Mouse (Mus musculus) brown adipose tissue, adult 24 weeks (tissue): ENCODE measurements at regions not wholly inside any gene's neighbourhood (a gene's known extent, or its start where the extent isn't known, plus 50 kb on each side); places are given as distances from the start of the nearest gene placed in this dataset.
A peak's percentile ranks its signal among the peaks of the same experiment; 100 is the strongest.

Experiments used
- H3K27ac ChIP-seq: fragments of 200-500 bp; replicated peaks from 2 replicates; pipeline ENCODE4 v1.5.1; 2012; ENCODE audit warnings: low read depth, mild to moderate bottlenecking, low read length
- H3K4me1 ChIP-seq: fragments of 200-500 bp; 2 replicates; pipeline ENCODE4 v1.6.1; 2012; ENCODE audit warnings: low read length, mixed read lengths; ENCODE audit not compliant: control insufficient read depth, insufficient read depth, insufficient read length
- H3K4me3 ChIP-seq: fragments of 200-500 bp; 2 replicates; pipeline ENCODE4 v1.5.1; 2012; ENCODE audit warnings: low read depth, mild to moderate bottlenecking, low read length, moderate library complexity; ENCODE audit not compliant: insufficient read depth

DNA sequence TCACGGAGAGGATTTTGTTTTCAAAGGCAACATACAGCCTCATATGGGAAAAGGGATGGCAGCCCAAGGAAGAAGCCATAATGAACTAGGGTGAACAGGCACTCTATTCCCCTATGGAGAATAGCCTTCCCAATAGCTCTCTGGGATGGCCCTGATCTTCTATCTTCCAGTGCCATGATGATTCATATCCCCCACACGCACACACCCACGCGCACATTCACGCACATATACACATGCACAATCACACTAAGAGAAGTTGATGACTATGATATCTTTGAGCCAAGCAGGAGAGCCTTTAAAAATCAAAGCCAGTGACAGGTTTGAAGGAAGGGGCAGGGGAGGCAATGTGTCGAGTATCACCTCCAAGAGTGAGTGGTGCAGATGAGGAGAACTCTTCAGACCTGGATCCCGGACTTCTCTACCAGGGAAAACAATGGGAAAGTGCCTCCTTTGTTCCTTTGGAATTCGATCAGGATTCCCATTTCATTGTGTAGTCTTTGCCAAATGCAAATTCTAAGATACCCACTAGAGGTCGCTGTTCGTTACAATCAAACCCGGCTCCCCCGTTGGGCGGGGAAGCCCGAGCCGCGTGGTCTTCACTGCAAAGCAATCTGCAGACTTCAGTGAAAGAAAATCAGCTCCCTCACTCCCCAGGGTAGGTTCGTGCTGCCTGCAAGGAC is 76.0 kb upstream of the Ccn6 start:
- H3K27ac ChIP-seq: no peak overlapping the region
- no peak overlapping the region for H3K4me3 ChIP-seq
- peaks cover 5% of the 10 kb centered on the region; the same call in 1 of the 2 replicates for H3K4me1 ChIP-seq

DNA sequence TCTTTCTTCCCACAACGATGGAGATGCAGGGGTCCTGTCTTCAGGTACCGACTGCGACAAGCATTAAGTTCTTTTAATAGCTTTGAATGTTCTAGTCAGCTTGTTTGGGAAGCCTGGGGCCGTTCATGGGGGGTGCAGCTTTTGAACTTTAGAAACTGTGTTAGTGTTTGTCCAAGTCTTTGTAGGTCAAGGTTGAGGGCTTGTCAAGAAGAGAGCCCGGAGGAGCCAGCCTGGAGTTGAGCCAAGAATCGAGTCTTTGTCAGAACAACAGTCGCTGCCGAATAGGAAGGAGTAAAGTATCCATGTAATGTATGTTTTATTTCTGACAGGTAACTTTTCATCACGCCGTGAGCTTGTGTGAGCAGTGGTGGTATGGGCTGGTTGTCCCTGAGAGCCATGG is 75.0 kb upstream of the Ccn6 start:
- Histone ChIP-seq H3K4me1 (peaks cover 5% of the 10 kb centered on the region; the same call in 1 of the 2 replicates), H3K27ac (no peak overlapping the region), H3K4me3 (peak overlapping the region; percentile 40)

DNA sequence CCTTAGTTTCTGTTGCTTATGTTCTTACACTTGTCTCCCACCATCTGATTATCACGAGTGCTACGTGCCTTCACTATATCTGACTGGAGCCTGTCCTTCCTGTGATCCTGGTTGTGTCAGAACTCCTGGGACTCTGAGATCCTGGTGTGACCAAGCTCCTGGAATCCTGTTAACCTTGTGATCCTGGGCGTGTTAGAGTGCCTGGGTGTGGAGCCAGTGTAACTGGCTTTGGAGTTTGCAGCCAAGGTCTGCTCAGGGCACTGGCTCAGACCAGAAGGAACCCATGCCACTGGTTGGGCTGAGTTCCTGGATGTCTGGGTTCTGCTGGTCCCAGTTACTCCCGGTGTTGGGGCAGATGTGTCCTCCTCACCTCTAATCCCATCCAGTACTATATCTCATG is 74.0 kb upstream of the Ccn6 start:
- H3K4me1 ChIP-seq: peaks cover 5% of the 10 kb centered on the region; the same call in 1 of the 2 replicates
- no peak overlapping the region for H3K4me3 ChIP-seq
- H3K27ac ChIP-seq: no peak overlapping the region

DNA sequence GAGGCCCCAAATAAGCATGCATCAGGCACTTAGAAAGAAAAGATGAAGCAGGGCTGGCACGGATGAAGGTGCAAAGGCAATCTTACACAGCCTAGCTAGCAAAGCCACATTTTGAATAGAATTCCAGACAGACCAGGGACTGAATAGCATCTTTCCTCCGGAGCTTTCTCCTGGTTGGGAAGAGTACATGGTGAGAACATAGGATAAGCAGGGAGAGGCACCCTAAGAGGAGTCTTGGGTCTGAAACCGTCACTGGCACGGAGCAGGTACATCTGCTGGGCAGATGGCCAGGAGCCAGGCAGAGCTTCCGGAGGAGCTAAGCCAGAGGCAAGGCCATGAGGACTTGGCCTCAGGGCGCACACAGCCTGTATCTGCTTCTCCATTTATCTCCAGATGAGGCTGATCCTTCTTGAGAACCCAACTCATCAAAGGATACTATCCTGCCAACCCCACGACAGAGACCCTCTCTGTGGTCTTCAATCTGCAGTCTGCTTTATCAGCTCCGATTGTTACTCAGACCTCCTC is 70.4 kb upstream of the Ccn6 start:
- H3K27ac ChIP-seq: no peak overlapping the region
- H3K4me1 ChIP-seq: peaks cover 5% of the 10 kb centered on the region; the same call in 1 of the 2 replicates
- H3K4me3 ChIP-seq: no peak overlapping the region

DNA sequence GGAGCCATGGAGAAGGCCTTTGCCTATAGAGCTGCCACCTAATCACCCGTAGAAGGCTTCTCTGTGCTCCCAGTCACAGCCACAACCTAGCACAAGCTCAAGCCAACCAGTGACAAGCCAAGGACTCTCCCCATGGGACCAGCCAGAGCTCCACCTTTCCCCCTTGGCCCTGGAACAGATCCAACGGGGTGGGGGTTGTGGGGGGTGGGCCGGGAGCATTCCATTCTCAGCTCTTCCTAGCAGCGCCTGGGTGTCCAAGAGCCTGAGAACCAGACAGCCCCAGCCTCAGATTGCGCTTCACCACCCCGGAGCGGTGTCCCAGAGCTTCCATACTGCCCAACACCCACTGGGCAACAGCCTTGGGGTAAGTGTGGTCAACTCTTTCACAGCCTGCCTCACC is 69.6 kb upstream of the Ccn6 start:
- Histone ChIP-seq H3K4me3 (no peak overlapping the region), H3K4me1 (no peaks in the 10 kb centered on the region), H3K27ac (no peak overlapping the region)

DNA sequence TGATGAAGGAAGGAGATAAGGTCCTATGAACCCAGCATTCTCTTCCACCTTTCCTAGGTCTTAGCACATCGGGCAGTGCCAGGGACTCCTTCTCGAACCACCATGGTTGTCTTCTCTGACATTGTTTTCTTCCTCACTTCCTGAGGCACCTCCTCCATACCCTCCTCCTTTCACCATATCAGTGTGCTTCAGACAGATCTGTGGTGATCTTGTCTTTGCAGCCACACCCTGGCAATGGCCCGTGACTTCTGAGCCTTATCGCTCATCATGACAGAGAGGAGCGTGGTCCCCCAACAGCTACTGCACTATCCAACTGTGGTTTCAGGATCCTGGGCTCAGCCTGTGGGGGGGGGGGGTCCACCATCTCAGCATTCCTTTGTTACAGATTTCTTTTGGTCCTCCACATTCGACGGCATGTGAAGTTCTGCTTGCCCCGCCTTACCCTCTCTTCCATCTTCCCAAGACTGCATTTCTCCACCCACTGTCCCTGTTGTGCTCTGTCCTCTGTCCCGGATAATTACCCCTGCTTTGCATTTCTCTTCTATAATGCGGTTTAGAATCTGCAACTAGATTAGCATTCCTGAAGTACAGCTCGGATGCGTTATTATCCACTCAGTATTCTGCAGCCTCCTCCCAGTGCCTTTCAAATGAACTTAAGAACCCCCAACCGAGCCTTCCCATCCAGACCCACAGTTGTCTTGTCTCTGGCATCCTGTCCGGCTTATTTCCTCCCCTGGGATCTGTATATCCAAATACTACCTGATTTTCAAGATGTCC is 67.2 kb upstream of the Ccn6 start:
- no peak overlapping the region for H3K27ac ChIP-seq
- H3K4me1 ChIP-seq: no peaks in the 10 kb centered on the region
- H3K4me3 ChIP-seq: no peak overlapping the region

DNA sequence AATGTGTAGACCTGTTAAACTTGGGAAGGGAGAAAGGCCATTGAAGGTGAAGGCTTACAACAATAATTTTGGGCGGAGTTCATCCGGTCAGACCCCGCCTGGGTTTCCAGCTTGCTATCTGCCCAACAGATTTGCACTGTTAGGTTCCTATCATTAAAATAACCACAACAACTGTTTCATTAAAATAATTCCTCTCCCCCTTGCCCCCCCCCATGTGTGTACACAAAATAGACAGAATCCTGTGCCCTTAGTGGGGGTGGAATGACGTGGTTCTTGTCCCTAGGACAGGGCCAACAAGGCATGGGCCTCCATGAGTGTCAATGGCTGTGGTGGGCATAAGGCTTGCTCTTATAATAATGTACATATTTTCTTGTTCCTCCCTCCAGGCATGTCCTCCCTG is 65.6 kb upstream of the Ccn6 start:
- Histone ChIP-seq H3K27ac (no peak overlapping the region), H3K4me1 (no peaks in the 10 kb centered on the region), H3K4me3 (no peak overlapping the region)

DNA sequence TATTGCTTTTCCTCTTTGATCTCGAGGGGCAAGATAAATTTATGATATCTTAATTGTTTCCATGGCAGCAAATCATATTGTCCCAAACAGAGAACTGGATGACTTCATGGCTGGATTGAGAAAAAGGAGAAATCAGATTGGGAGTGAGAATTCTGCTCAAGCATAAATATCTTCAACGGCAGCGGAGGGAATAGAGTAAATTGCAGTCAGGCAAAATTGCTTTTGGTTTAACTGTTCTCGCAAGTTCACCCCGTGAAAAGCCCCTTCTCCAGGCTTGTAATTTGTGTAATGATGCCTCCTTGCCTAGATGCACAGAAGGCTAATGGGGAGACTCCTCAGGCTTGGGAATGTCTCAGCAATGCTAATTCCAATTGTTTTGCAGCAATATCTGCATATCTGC is 64.4 kb upstream of the Ccn6 start:
- no peak overlapping the region for H3K4me3 ChIP-seq
- no peaks in the 10 kb centered on the region for H3K4me1 ChIP-seq
- peak overlapping the region; percentile 11; the same call in 1 of the 2 replicates for H3K27ac ChIP-seq

DNA sequence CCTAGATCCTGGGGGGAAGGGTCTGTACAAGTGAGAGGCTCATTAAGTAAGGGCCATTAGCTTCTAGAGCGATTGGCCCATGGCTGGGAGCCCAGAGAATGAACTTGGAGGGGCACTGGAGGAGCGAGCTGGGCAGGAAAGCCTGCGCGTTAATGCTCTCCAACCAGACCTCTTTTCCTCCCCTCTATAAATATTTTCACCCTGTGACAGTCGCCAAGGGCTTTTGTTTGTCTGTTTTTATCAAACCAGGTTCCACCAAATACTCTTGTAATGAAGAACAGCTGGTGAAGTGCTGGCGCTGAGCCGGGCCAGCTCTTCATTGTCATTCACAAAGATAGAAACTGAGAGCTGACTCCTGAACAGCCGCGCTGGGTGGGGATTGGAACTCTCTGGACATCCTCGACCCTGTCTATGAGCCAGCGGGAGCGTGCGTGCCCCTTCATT is 63.9 kb upstream of the Ccn6 start:
- no peaks in the 10 kb centered on the region for H3K4me1 ChIP-seq
- H3K27ac ChIP-seq: peak overlapping the region; percentile 37
- H3K4me3 ChIP-seq: peak overlapping the region; percentile 13; the same call in 1 of the 2 replicates

DNA sequence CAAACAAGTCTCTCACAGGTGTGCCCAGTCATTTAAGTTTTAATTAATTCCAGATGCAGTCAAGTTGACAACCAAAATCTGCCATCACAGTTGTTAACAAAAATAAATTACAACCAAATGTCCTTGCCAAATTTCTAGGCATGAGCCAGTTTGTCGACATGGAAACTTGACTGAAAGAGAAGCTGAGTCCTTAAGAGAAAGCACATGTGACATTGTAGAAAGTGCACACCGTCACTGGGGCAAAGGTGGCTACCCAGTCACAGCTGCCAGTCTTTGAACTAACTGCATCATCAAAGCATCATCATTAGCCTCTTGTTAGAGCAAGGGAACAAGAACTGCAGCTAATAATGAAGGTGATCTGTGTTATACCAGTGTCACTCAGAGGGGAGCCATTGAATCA is 62.9 kb upstream of the Ccn6 start:
- Histone ChIP-seq H3K4me3 (no peak overlapping the region), H3K4me1 (no peaks in the 10 kb centered on the region), H3K27ac (no peak overlapping the region)

DNA sequence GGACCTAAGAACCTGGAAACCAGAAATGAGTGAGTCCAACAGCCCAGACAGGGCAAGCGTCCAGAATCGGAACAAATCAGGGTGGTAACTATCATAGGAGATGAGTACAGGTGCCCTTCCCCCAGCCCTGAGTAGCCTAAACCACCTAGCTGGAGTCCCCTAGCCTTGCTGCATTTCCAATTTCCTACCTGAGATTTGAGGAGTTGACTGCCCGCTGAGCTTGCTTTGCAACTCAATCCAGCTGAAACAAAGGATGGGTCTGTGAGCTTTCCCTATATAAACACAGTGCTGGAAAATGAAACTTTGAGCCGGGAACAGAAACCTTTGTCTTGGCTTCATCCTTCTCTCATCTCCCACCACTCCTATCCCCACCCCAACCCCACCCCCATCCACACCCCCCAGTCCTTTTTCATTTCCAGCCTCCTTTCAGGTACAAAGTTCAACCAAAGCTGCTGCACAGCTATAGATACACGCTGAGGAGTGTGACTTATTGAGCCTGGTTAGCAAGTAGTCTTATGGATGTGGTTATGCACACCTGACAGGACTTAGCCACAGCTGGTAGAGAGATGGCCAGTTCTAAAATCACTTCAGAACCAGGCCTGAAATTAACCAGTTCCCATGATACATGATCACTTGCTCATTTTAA is 61.0 kb upstream of the Ccn6 start:
- no peak overlapping the region for H3K27ac ChIP-seq
- no peaks in the 10 kb centered on the region for H3K4me1 ChIP-seq
- H3K4me3 ChIP-seq: no peak overlapping the region

DNA sequence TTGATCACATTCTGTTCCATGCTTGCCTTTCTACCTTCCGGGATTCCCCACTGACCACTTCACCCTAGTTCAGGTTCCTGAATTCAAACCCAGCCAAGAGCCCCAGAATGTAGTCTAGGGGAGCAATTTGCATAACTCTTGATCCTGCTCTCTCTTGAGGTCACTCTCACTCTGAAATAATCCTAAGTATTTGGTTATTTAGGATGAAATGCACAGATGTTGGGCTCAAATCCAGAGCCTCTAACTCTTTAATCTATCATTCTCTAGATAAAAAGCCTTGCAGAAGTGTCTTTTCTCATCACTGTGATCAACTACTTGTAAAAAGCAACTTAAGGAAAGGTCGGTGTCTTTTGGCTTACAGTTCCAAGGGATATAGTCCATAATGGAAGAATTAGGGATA is 57.4 kb upstream of the Ccn6 start:
- no peak overlapping the region for H3K4me3 ChIP-seq
- no peaks in the 10 kb centered on the region for H3K4me1 ChIP-seq
- no peak overlapping the region for H3K27ac ChIP-seq

DNA sequence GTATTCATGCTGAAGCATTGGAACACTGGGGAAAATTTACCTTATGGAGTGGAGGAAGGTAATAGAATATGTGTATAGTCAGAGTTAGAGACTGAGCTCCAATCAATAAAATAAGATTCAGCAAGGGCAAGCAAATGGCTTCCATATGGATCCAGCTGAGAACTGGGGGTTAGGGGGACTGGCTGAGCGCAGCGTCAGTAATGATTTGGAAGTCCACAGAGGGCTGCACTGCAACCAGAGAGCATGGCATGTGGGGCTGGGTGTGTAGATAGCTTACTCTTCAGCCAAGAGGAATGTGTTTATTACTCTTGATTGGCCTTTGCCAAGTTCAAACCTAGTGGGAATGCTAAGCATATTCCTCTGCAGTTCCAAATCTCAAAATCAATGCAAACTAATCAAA is 55.8 kb upstream of the Ccn6 start:
- H3K4me3 ChIP-seq: no peak overlapping the region
- H3K27ac ChIP-seq: no peak overlapping the region
- H3K4me1 ChIP-seq: no peaks in the 10 kb centered on the region

DNA sequence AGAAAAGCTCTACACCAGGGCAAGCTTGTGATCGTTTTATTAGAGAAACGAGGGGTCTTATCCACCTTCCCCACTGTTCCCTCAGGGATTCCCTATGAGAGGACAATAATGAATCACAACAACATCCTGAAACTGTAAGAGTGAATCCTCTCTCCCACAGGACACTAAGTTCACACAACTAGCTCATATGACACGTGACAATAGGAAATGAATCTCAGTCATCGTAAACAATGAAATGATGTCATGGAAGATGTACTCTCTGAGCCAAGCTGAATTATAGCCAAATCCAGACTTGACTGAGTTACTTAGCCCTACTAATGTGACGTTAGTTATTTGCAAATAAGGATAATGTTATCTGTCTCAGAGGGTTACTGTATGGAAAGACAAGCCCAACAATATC is 54.6 kb upstream of the Ccn6 start:
- H3K4me1 ChIP-seq: no peaks in the 10 kb centered on the region
- no peak overlapping the region for H3K4me3 ChIP-seq
- no peak overlapping the region for H3K27ac ChIP-seq

DNA sequence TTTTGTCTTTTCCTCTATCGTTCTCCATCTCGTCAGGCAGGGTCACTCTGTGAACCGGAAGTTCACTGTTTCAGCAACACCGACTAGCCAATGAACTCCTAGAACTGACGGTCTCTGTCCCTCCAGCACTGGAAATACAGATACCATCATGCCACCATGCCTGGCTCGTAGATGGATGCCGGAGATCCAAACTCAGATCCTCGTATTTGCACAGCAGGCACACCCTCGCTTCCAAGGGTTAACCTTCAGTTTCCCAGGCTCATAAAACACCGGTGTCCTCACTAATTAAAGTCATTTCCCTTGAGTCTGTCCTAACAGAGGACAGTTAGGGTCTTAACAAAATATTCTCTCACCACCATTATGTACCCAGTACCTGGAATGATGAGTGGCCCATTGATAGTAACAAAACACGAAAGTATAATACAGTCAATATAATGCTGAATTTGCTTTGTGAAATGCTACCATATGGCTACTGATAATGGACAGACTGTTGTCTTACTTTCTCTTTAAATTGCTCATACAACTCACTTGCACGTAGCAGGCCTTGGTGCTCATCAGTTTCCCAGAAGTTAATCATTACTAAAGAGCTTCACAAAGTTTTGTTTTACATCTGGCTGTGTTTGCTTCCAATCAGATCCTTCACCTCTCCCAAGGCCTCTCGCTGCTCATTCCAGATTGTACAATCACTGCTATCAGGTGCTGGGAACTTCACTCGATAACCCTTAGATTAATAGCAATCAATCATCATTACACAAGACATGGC is 52.7 kb upstream of the Ccn6 start:
- no peak overlapping the region for H3K27ac ChIP-seq
- H3K4me3 ChIP-seq: no peak overlapping the region

More for the DNA sequence above, 52.7 kb upstream of the Ccn6 start:
- H3K4me1 ChIP-seq: no peaks in the 10 kb centered on the region
